Mouse (Mus musculus): ENCODE data around the gene Acp5.

GRCm38 (mm10) chr9:22167751-22168150, 32.2 kb upstream of the Acp5 start:
- no peak for TF ChIP-seq CTCF (conservative IDR thresholded peaks at IDR 0.05 in 1 of 2, IDR thresholded peaks at IDR 0.05 in 1 of 2; ENCODE audit: low read depth in 2 of 2, low read length in 2 of 2)
- TF ChIP-seq HCFC1 (IDR thresholded peaks at IDR 0.05; ENCODE audit: low read depth, low read length), result no peak
- no peak for TF ChIP-seq RAD21 (IDR thresholded peaks at IDR 0.05; ENCODE audit: low read depth, low read length)
- no peak for TF ChIP-seq EP300 (IDR thresholded peaks at IDR 0.05; ENCODE audit: low read length)
- no peak for TF ChIP-seq SIN3A (IDR thresholded peaks at IDR 0.05; ENCODE audit: low read length)
- no peak for TF ChIP-seq E2F4 (IDR thresholded peaks at IDR 0.05; ENCODE audit: insufficient replicate concordance, low read depth, low read length)
- TF ChIP-seq RCOR1 (conservative IDR thresholded peaks at IDR 0.05; ENCODE audit: low read depth, low read length), result no peak

Measured in CH12.LX (cell line).